Mouse (Mus musculus): ENCODE measurements around the gene Cd86. TPM values are rescaled to one million over a fixed set of nuclear protein-coding genes. Genes with fewer than 3 reads are reported as not detected.

Gene Cd86
- polyA plus RNA-seq, 1 experiment from 2014 or later, result 1.7 TPM

GRCm38 (mm10) chr16:36596671-36597410 is 69.0 kb downstream of the Cd86 start:
- H3K9ac ChIP-seq (ENCODE audit: low read depth, low read length), result no peak overlapping the region

DNA sequence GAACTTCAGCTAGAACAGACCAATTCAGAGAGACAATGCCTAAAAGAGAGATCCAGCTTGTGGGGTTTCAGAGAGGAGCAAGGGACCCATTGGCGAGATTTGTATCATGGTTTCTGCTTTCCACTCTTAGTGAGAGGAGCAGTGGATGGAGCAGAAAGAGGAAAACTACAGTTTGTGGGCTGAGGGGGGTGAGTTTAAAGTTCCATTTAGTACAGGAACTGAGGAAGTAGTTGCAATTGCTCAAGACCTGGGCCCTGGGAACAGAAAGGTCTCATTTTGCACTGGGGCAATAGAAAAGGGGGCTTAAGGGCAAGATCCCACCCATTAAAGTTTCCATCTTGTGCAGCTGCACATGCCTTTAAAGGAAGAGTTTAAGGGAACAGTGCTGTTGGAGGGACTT is 76.0 kb downstream of the Cd86 start:
- H3K4me2 ChIP-seq (ENCODE audit: low read length), result no peak overlapping the region
- no peak overlapping the region for H3K9ac ChIP-seq (ENCODE audit: low read depth, low read length)
- no peaks in the 10 kb centered on the region for H3K4me1 ChIP-seq (ENCODE audit: control insufficient read depth, insufficient read depth, low read depth, low read length)
- no peaks in the 10 kb centered on the region for H3K27me3 ChIP-seq (replicated peaks; ENCODE audit: control insufficient read depth, insufficient read depth, low read length)
- no peaks in the 10 kb centered on the region for H3K36me3 ChIP-seq (ENCODE audit: control insufficient read depth, insufficient read depth, low read length)
- no peaks in the 10 kb centered on the region for H3K9me3 ChIP-seq (ENCODE audit: control insufficient read depth, low read length)
- no peak overlapping the region for H3K27ac ChIP-seq (ENCODE audit: low read depth, low read length)
- WGBS, result 88% methylated on average over 1 of the region's 1 CpGs
- ATAC-seq, result no peak
- no peak overlapping the region for H3K4me3 ChIP-seq (ENCODE audit: low read length)

More at GRCm38 (mm10) chr16:36596671-36597410, 69.0 kb downstream of the Cd86 start:
- no peaks in the 10 kb centered on the region for H3K9me3 ChIP-seq (ENCODE audit: control insufficient read depth, low read length)
- 90% methylated on average over 10 of the region's 10 CpGs for WGBS
- ATAC-seq, result no peak
- H3K4me3 ChIP-seq (ENCODE audit: low read length), result no peak overlapping the region
- H3K27ac ChIP-seq (ENCODE audit: low read depth, low read length), result no peak overlapping the region
- H3K27me3 ChIP-seq (replicated peaks; ENCODE audit: control insufficient read depth, insufficient read depth, low read length), result no peaks in the 10 kb centered on the region
- H3K4me1 ChIP-seq (ENCODE audit: control insufficient read depth, insufficient read depth, low read depth, low read length), result no peaks in the 10 kb centered on the region
- no peaks in the 10 kb centered on the region for H3K36me3 ChIP-seq (ENCODE audit: control insufficient read depth, insufficient read depth, low read length)
- no peak overlapping the region for H3K4me2 ChIP-seq (ENCODE audit: low read length)

DNA sequence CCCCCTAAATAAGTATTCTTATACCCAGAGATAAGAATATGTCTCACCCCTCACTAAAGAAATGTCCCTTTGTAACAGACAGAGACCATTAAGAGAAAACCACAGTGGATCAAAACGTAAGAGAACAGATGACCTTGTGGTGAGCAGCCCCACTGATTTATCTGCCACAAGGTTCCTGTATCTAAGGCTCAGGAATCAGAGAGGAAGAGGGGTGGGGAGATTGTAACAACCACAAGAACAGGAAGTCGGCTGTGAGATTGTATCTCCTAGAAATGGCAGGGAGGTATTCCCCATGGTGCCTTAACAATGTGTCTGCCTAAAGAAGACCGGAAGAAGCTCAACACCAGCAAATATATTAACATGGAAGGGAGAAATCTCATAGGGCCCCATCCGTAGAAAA is 77.9 kb downstream of the Cd86 start:
- H3K9me3 ChIP-seq (ENCODE audit: control insufficient read depth, low read length), result no peaks in the 10 kb centered on the region
- H3K4me2 ChIP-seq (ENCODE audit: low read length), result no peak overlapping the region
- H3K9ac ChIP-seq (ENCODE audit: low read depth, low read length), result no peak overlapping the region
- H3K4me1 ChIP-seq (ENCODE audit: control insufficient read depth, insufficient read depth, low read depth, low read length), result no peaks in the 10 kb centered on the region
- no peak for ATAC-seq
- no peak overlapping the region for H3K27ac ChIP-seq (ENCODE audit: low read depth, low read length)
- no peaks in the 10 kb centered on the region for H3K27me3 ChIP-seq (replicated peaks; ENCODE audit: control insufficient read depth, insufficient read depth, low read length)
- H3K4me3 ChIP-seq (ENCODE audit: low read length), result no peak overlapping the region
- 76% methylated on average over 4 of the region's 4 CpGs for WGBS
- H3K36me3 ChIP-seq (ENCODE audit: control insufficient read depth, insufficient read depth, low read length), result no peaks in the 10 kb centered on the region

GRCm38 (mm10) chr16:36582073-36582472 is 83.8 kb downstream of the Cd86 start:
- no peaks in the 10 kb centered on the region for H3K36me3 ChIP-seq (ENCODE audit: control insufficient read depth, insufficient read depth, low read length)
- H3K27ac ChIP-seq (ENCODE audit: low read depth, low read length), result no peak overlapping the region
- ATAC-seq, result no peak
- H3K4me1 ChIP-seq (ENCODE audit: control insufficient read depth, insufficient read depth, low read depth, low read length), result no peaks in the 10 kb centered on the region
- H3K4me3 ChIP-seq (ENCODE audit: low read length), result no peak overlapping the region
- H3K4me2 ChIP-seq (ENCODE audit: low read length), result no peak overlapping the region
- WGBS, result 41% methylated on average over 3 of the region's 3 CpGs
- H3K9ac ChIP-seq (ENCODE audit: low read depth, low read length), result no peak overlapping the region
- H3K27me3 ChIP-seq (replicated peaks; ENCODE audit: control insufficient read depth, insufficient read depth, low read length), result no peaks in the 10 kb centered on the region
- no peaks in the 10 kb centered on the region for H3K9me3 ChIP-seq (ENCODE audit: control insufficient read depth, low read length)

GRCm38 (mm10) chr16:36571942-36572341 is 93.9 kb downstream of the Cd86 start:
- no peak overlapping the region for H3K27ac ChIP-seq (ENCODE audit: low read depth, low read length)
- H3K4me3 ChIP-seq (ENCODE audit: low read length), result no peak overlapping the region
- H3K4me2 ChIP-seq (ENCODE audit: low read length), result no peak overlapping the region
- no peaks in the 10 kb centered on the region for H3K27me3 ChIP-seq (replicated peaks; ENCODE audit: control insufficient read depth, insufficient read depth, low read length)
- no peaks in the 10 kb centered on the region for H3K36me3 ChIP-seq (ENCODE audit: control insufficient read depth, insufficient read depth, low read length)
- no peak overlapping the region for H3K9ac ChIP-seq (ENCODE audit: low read depth, low read length)
- ATAC-seq, result no peak
- no peaks in the 10 kb centered on the region for H3K9me3 ChIP-seq (ENCODE audit: control insufficient read depth, low read length)
- H3K4me1 ChIP-seq (ENCODE audit: control insufficient read depth, insufficient read depth, low read depth, low read length), result no peaks in the 10 kb centered on the region
- 89% methylated on average over 8 of the region's 8 CpGs for WGBS

GRCm38 (mm10) chr16:36561386-36562338 is 104.2 kb downstream of the Cd86 start, which contains the start of gene Casr:
Gene Casr, minus strand, starts transcription at chr16:36562141.
- Histone ChIP-seq H3K9me3 (ENCODE audit: control insufficient read depth, low read length) (no peaks in the 10 kb centered on the region), H3K27me3 (replicated peaks; ENCODE audit: control insufficient read depth, insufficient read depth, low read length) (peaks cover 4% of the 10 kb centered on the region; the same call in 1 of the 2 replicates), H3K36me3 (ENCODE audit: control insufficient read depth, insufficient read depth, low read length) (no peaks in the 10 kb centered on the region), H3K27ac (ENCODE audit: low read depth, low read length) (no peak within 1 kb of the TSS), H3K4me2 (ENCODE audit: low read length) (peak within 1 kb of the TSS; percentile 97), H3K4me1 (ENCODE audit: control insufficient read depth, insufficient read depth, low read depth, low read length) (peaks cover 10% of the 10 kb centered on the region), H3K4me3 (ENCODE audit: low read length) (peak within 1 kb of the TSS; percentile 52), H3K9ac (ENCODE audit: low read depth, low read length) (peak within 1 kb of the TSS; percentile 47)
- 3% methylated on average over 36 of the region's 36 CpGs for WGBS
- ATAC-seq, result peak; percentile 63

GRCm38 (mm10) chr16:36559573-36559972 is 106.3 kb downstream of the Cd86 start:
- Histone ChIP-seq H3K9me3 (ENCODE audit: control insufficient read depth, low read length) (no peaks in the 10 kb centered on the region), H3K9ac (ENCODE audit: low read depth, low read length) (no peak overlapping the region), H3K27ac (ENCODE audit: low read depth, low read length) (no peak overlapping the region), H3K4me1 (ENCODE audit: control insufficient read depth, insufficient read depth, low read depth, low read length) (peaks cover 10% of the 10 kb centered on the region), H3K27me3 (replicated peaks; ENCODE audit: control insufficient read depth, insufficient read depth, low read length) (peaks cover 4% of the 10 kb centered on the region; the same call in 1 of the 2 replicates), H3K36me3 (ENCODE audit: control insufficient read depth, insufficient read depth, low read length) (no peaks in the 10 kb centered on the region), H3K4me2 (ENCODE audit: low read length) (no peak overlapping the region), H3K4me3 (ENCODE audit: low read length) (no peak overlapping the region)
- WGBS, result 90% methylated on average over 6 of the region's 6 CpGs
- no peak for ATAC-seq

- Histone ChIP-seq H3K4me1 (ENCODE audit: control insufficient read depth, insufficient read depth, low read depth, low read length) (no peaks in the 10 kb centered on the region), H3K27ac (ENCODE audit: low read depth, low read length) (no peak overlapping the region), H3K4me3 (ENCODE audit: low read length) (no peak overlapping the region), H3K9ac (ENCODE audit: low read depth, low read length) (no peak overlapping the region), H3K27me3 (replicated peaks; ENCODE audit: control insufficient read depth, insufficient read depth, low read length) (0 out of 2 replicates have a peak, but pooled peaks cover 2% of the 10 kb centered on the region), H3K9me3 (ENCODE audit: control insufficient read depth, low read length) (no peaks in the 10 kb centered on the region; the same call in 1 of the 2 replicates), H3K4me2 (ENCODE audit: low read length) (no peak overlapping the region), H3K36me3 (ENCODE audit: control insufficient read depth, insufficient read depth, low read length) (no peaks in the 10 kb centered on the region)
- 86% methylated on average over 10 of the region's 10 CpGs for WGBS
- no peak for ATAC-seq
These were observed 110.2 kb downstream of the Cd86 start for GRCm38 (mm10) chr16:36555672-36556165.
